Mouse (Mus musculus): ENCODE data around the gene D5Ertd579e.

DNA sequence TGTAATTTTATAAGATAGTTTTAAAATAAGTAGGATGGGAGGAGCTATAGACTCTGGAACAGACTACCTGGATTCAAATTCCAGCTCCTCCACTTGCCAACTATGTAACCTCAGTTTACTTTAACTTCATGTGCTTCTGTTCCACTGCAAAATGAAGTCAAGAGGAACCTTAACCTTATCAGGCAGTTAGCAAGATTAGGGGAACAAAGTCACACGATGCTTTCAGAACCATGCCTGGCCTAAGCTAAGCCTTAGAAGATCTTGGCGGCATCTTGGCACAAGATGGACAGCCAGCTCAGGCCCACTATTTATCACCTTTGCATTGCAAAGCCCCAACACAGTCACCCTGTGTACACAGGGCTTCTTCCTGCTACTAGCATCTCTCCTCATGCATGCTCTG, 116.8 kb downstream of the D5Ertd579e start:
- TF ChIP-seq POLR2A (IDR thresholded peaks at IDR 0.05; ENCODE audit: insufficient read depth, low read depth, low read length) (no peak), CTCF (IDR thresholded peaks at IDR 0.05; ENCODE audit: insufficient read depth, low read depth, low read length) (no peak)
